Mouse (Mus musculus): ENCODE data around the gene Gm17067.
"Not testable (repeated sequence)": the region's sequence is repeated elsewhere in the genome, so short reads cannot be mapped to it uniquely, and the experiment has no call there.

Gm17067 gene

DNA sequence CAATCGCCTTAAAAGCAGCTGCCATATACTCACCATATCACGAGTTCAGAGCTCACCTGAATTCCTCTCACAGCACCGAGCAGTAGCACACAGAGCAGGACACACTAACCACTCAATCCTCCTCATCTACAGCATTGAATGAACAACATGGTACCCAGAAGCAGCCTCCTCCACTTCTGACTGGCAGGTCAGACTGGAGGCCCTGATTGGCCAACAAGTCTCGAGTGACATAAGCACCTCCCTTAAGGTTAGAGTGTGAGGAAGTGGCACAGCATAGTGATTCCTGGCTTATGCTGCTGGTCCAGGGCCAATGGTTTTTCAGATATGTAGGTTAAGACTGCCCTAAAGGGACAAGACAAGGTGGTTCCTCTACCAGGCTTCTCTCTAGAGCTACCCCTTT, at the start of gene Gm17067:
TSS of gene Gm17067 (minus strand) at position 101 of the 400 bp plus-strand sequence.
- DNase-seq (ENCODE audit: low spot score), result not testable (repeated sequence)

DNA sequence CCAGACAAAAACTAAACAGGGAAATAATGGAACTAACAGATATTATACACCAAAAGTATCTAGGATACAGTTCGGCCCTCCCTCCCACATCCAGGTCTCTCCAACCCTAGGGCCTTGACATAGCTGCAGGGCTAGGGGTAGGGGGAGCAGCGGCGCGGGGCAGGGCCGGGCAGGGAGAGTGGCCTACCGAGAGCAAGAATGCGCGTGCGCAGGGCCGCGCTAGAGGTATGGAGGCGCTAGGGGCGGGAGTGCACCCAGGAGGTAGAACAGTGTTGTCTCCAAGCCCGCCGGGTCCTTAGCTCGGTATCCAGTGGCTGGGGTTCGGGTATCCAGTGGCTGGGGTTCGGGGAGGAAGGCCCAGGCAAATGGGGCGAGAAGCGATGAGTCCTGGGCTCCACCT, 23.0 kb upstream of the Gm17067 start:
- peak; percentile 6 for DNase-seq (ENCODE audit: low spot score)

DNA sequence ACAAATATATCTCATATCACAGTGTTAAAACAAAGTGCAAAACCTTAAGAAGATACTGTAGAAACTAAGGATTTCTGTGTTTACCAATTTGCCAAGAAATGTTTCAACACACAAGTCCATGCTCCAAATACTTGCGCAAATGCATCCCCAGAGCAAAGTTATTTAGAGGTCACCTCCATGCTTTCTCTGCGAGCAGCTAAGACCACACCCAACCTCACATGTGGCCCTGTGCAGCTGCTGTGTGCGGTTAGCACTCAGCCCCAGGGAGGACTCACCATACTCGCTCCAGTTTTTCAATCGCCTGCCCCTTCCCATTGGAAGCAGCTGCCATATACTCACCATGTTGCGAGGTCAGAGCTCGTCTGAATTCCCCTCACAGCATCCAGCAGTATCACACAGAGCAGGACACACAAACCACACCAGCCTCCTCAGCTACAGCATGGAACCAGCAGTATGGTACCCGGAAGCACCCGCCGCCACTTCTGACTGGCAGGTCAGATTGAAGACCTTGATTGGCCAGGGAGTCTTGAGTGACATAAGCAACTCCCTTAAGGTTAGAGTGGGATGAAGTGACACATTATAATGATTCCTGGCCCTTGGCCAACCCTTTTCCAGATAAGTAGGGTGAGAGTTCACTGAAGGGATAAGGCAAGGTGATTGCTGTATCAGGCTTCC, 11.9 kb upstream of the Gm17067 start:
- peak; percentile 14 for DNase-seq (ENCODE audit: low spot score)

DNA sequence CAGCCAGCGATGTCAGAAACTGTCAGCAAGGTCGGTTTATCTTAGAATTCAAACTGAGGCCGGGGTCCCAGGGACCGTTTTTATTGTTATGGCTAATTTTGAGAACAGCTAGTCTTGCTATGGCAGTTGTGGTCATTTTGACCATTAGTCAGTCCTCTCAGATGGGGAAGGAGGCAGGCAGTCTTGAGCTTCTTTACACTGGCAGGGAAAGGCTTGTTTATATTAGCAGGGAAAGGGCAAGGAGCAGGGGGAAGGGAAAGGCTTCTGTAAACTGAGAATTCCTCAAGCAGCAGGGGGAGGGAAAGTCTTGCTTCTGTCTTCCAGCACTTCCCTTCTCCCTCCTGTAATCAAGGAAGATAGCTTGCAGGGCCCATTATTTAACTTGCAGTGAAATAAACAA, 33.6 kb downstream of the Gm17067 start:
- not testable (repeated sequence) for DNase-seq (ENCODE audit: low spot score)

DNA sequence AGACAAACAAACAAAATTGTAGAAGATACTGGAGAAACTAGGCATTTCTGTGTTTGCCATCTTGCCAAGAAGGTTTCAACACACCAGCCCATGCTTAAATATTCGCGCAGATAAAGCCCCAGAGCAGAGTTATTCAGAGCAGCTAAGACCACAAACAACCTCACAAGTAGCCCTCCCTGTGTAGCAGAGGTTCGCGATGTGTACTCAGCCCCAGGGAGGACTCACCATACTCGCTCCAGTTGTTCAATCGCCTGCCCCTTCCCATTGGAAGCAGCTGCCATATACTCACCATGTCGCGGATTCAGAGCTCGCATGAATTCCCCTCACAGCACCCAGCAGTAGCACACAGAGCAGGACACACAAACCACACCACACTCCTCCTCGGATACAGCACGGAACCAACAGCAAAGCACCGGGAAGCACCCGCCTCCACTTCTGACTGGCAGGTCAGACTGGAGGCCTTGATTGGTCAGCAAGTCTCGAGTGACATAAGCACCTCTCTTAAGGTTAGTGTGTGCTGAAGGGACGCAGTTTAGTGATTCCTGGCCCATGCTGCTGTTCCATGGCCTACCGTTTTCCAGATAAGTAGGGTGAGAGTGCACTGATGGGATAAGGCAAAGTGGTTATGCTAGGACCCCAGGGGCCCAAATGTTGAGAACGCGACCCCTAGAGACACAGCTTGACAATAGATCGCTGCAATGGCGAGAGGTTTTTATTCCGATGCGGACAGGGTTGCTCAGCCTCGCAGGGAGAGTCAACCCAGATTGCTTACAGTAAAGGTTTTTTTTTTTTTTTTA, 34.3 kb downstream of the Gm17067 start, which contains the start of gene Zfp975:
TSS of gene Zfp975 (minus strand) at position 381 of the 797 bp plus-strand sequence.
- DNase-seq (ENCODE audit: low spot score), result peak; percentile 83

DNA sequence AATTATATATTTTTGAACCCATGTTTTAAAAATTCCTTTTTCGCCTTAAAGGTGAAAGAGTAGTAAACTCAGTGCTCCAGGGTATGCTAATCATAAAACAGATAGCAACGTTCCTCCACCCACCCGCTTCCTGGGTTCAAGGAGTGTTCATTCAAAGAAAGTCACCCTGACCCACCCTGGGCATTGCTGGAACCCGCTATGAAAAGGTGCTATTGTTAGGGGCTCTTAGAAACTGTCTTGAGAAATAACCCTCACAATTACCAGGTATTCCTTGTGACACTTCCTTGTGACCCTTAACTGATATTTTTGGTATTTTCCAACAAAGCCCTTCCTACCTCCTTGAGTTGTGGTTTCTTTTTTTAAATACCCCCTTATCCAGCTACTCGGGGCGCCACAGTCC, 46.7 kb downstream of the Gm17067 start:
- not testable (repeated sequence) for DNase-seq (ENCODE audit: low spot score)

DNA sequence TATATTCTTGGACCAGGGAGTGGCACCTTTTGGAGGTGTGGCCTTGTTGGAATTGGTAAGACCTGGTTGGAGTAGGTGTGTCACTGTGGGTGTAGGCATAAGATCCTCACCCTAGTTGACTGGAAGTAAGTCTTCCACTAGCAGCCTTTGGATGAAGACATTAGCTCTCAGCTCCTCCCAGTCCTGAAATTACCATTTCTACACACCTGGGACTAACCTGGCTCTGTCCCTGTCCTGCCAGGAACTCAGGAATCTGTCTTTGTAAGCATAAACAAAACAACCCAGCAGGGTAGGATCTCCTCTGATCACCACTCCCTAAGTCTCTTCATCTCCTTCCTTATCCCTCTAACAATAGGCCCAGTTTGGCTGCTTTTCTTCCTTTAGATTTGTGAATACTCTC, 47.2 kb downstream of the Gm17067 start:
- not testable (repeated sequence) for DNase-seq (ENCODE audit: low spot score)

DNA sequence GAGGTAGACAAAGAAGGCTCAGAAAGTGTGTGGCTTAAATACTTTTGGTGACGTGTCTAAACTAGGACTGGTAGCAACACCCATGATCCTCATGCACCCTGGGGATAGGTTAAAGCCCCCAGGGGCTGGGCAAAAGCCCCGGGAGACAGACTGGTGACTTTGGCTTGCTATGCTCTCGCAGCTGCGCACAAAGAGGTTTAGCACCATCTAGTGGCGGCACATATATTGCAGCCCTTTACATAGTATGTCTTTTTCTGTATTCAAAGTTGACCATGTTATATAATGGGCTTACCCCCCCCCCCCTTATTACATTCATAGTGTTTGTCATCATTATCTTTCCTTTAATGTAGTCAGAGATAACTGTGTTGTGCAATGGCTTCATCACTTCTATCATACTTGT, 66.7 kb downstream of the Gm17067 start:
- DNase-seq (ENCODE audit: low spot score), result peak; percentile 10

Data from testis, postnatal 14 days (tissue).